Mouse (Mus musculus) frontal cortex, postnatal 36 days (tissue): ENCODE measurements around the gene Bcl2l12.
A peak's percentile ranks its signal among the peaks of the same experiment; 100 is the strongest.

Experiments used
- DNase-seq, 2 experiments: peaks; one replicate each; pipeline ENCODE4 v3.0.0; 2022; ENCODE audit warnings: low spot score in 2 of 2

Gene Bcl2l12

GRCm38 (mm10) chr7:44986879-44987718 lies 11.4 kb downstream of the Bcl2l12 start:
- DNase-seq, result no peak

- DNase-seq, result peak; percentile 98 to 99
These were observed 12.2 kb downstream of the Bcl2l12 start, which contains the start of gene Prmt1 for GRCm38 (mm10) chr7:44986192-44986878. TSS of gene Prmt1 (minus strand) at chr7:44986568.

GRCm38 (mm10) chr7:44985595-44986191 lies 12.8 kb downstream of the Bcl2l12 start:
- DNase-seq, result peak; percentile 44 to 46

GRCm38 (mm10) chr7:44984833-44985164 lies 13.7 kb downstream of the Bcl2l12 start:
- no peak for DNase-seq

GRCm38 (mm10) chr7:44983944-44984832 lies 14.3 kb downstream of the Bcl2l12 start:
- DNase-seq, result no peak

- peak; percentile 83 to 89 for DNase-seq
These were observed 15.4 kb downstream of the Bcl2l12 start for GRCm38 (mm10) chr7:44983085-44983484.

- no peak for DNase-seq
These were observed 17.0 kb downstream of the Bcl2l12 start for GRCm38 (mm10) chr7:44981539-44981938.

- no peak for DNase-seq
These were observed 20.2 kb downstream of the Bcl2l12 start for GRCm38 (mm10) chr7:44978300-44978699.

- no peak for DNase-seq
These were observed 23.4 kb downstream of the Bcl2l12 start for GRCm38 (mm10) chr7:44975117-44975419.

- DNase-seq, result peak; percentile 86 to 90
These were observed 24.0 kb downstream of the Bcl2l12 start, which contains the start of gene Cpt1c for GRCm38 (mm10) chr7:44974383-44975116. TSS of gene Cpt1c (minus strand) at chr7:44974851.

- DNase-seq, result no peak
These were observed 24.9 kb downstream of the Bcl2l12 start for GRCm38 (mm10) chr7:44973415-44974130.

- DNase-seq, result no peak
These were observed 27.4 kb downstream of the Bcl2l12 start for GRCm38 (mm10) chr7:44971142-44971541.

GRCm38 (mm10) chr7:44970231-44970691 lies 28.3 kb downstream of the Bcl2l12 start:
- DNase-seq, result peak; percentile 80 to 82

- DNase-seq, result no peak
These were observed 31.9 kb downstream of the Bcl2l12 start for GRCm38 (mm10) chr7:44966638-44967037.

- DNase-seq, result no peak
These were observed 32.5 kb downstream of the Bcl2l12 start for GRCm38 (mm10) chr7:44965975-44966374.

GRCm38 (mm10) chr7:44964990-44965389 lies 33.5 kb downstream of the Bcl2l12 start:
- DNase-seq, result no peak

- DNase-seq, result no peak
These were observed 35.7 kb downstream of the Bcl2l12 start for GRCm38 (mm10) chr7:44962831-44963230.

- no peak for DNase-seq
These were observed 36.2 kb downstream of the Bcl2l12 start for GRCm38 (mm10) chr7:44962337-44962736.

- no peak for DNase-seq
These were observed 38.0 kb downstream of the Bcl2l12 start for GRCm38 (mm10) chr7:44960512-44960910.

- no peak for DNase-seq
These were observed 38.5 kb downstream of the Bcl2l12 start for GRCm38 (mm10) chr7:44959874-44960511.
